Mouse (Mus musculus): Measurements from ENCODE around the gene Fxyd1. TPM values are rescaled to one million over a fixed set of nuclear protein-coding genes. Genes with fewer than 3 reads are reported as not detected.
A peak's percentile ranks its signal among the peaks of the same experiment; 100 is the strongest.

Gene Fxyd1
- total RNA-seq, 2 experiments from 2014 or later = 90.9 to 114 TPM

GRCm38 (mm10) chr7:31041662-31042315, 15.2 kb downstream of the Fxyd1 start:
- no peak for DNase-seq (ENCODE audit: low spot score in 2 of 2)
- Histone ChIP-seq H3K4me3 (peak overlapping the region; percentile 35), H3K27ac (peak overlapping the region; percentile 52; the same call in 1 of the 2 replicates)
- TF ChIP-seq CTCF (conservative IDR thresholded peaks at IDR 0.05) = no peak

DNA sequence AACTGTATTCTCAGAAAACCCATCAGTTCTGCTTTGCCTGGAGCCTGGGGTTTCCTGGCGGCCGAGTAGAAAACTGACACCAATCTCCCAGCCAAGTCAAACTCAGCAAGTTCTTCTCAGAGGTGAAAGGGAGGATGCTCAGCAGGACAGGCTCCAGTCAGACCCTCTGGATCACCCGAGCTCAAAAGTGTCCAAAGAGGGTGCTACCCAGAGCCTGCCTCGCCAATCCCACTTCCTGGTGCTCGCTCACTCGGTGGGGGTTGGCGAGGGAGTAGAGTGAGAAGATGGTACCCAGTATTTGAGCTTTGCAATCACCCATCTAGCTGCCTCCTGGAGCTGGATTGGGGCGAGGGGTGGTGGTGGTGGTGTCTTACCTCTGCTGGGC, 16.0 kb downstream of the Fxyd1 start:
- DNase-seq (ENCODE audit: low spot score in 2 of 2) = no peak
- no peak overlapping the region; the same call in 1 of the 2 replicates for H3K4me3 ChIP-seq
- no peak for TF ChIP-seq CTCF (conservative IDR thresholded peaks at IDR 0.05)
- H3K27ac ChIP-seq = no peak overlapping the region

- Histone ChIP-seq H3K27ac (no peak overlapping the region), H3K4me3 (no peak overlapping the region)
- DNase-seq (ENCODE audit: low spot score in 2 of 2) = no peak
- TF ChIP-seq CTCF (conservative IDR thresholded peaks at IDR 0.05) = no peak
Measured at GRCm38 (mm10) chr7:31040281-31041022, 16.5 kb downstream of the Fxyd1 start.

- TF ChIP-seq CTCF (conservative IDR thresholded peaks at IDR 0.05) = no peak
- H3K27ac ChIP-seq = no peak overlapping the region
- H3K4me3 ChIP-seq = no peak overlapping the region
- no peak for DNase-seq (ENCODE audit: low spot score in 2 of 2)
Measured at GRCm38 (mm10) chr7:31039011-31039410, 18.0 kb downstream of the Fxyd1 start.

- no peak for TF ChIP-seq CTCF (conservative IDR thresholded peaks at IDR 0.05)
- Histone ChIP-seq H3K27ac (no peak overlapping the region), H3K4me3 (no peak overlapping the region)
- DNase-seq (ENCODE audit: low spot score in 2 of 2) = no peak
Measured at GRCm38 (mm10) chr7:31037675-31038074, 19.3 kb downstream of the Fxyd1 start.

DNA sequence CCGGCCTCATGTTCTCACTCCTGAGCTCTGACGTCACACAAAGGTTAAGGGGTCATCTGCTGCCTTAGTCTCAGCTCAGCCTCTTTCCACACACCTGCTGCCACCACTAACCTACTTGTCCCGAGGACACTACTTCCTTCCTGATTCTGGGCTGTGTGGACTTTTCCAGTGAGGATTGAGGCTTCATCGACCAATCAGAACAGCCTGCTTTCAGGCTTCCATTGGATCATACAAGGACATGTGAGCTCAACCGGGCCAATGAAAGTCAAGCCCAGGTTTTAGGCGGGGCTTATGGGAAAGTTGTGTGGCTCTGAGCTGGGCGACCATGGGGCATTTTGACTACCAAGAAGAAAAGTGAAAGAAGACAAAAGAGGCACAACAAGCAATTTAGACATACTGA, 20.1 kb downstream of the Fxyd1 start:
- H3K27ac ChIP-seq = no peak overlapping the region
- TF ChIP-seq CTCF (conservative IDR thresholded peaks at IDR 0.05) = no peak
- DNase-seq (ENCODE audit: low spot score in 2 of 2) = no peak
- H3K4me3 ChIP-seq = no peak overlapping the region

DNA sequence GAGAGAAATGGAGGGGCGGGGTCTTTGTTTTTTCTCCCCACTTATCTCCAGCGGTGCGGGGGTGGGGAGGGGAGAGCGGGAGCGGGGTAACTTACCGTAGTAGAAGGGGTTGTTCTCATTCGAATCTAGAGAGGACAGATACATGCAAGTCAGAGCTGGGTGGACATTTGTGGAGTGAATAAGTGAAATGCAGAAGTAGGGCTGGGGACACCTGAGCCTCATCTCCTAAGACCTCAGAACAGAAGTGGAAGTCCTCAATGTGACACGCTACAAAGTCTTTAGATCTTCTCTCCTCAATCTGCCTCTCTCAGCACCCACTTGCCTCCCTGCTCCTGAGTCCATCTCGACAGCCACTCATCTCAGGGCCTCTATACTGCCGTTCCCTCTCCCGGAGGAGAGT, 21.7 kb downstream of the Fxyd1 start:
- H3K4me3 ChIP-seq = no peak overlapping the region
- no peak for TF ChIP-seq CTCF (conservative IDR thresholded peaks at IDR 0.05)
- no peak for DNase-seq (ENCODE audit: low spot score in 2 of 2)

DNA sequence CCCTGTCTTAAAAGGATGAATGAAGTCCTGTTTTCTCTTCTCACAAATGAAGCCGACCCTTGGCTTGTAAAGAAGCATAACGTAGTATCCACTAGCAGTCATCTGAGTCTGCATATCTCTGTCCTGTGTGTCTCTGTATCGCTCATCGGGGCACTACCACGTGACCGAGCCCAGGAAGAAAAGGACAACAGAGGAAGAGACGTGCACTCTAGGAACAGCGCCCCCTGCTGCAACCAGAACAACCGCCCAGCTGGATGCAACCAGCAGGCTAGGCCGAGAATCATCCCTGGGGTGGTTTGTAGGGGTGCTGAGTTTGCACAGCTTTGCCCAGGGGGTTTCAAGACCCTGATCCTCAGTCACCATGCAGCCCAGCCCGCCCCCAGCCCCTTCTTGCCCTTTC, 22.2 kb downstream of the Fxyd1 start:
- peak; percentile 65 for TF ChIP-seq CTCF (conservative IDR thresholded peaks at IDR 0.05)
- Histone ChIP-seq H3K4me3 (no peak overlapping the region), H3K27ac (no peak overlapping the region)
- no peak for DNase-seq (ENCODE audit: low spot score in 2 of 2)

More for the DNA sequence above, 21.7 kb downstream of the Fxyd1 start:
- no peak overlapping the region for H3K27ac ChIP-seq

DNA sequence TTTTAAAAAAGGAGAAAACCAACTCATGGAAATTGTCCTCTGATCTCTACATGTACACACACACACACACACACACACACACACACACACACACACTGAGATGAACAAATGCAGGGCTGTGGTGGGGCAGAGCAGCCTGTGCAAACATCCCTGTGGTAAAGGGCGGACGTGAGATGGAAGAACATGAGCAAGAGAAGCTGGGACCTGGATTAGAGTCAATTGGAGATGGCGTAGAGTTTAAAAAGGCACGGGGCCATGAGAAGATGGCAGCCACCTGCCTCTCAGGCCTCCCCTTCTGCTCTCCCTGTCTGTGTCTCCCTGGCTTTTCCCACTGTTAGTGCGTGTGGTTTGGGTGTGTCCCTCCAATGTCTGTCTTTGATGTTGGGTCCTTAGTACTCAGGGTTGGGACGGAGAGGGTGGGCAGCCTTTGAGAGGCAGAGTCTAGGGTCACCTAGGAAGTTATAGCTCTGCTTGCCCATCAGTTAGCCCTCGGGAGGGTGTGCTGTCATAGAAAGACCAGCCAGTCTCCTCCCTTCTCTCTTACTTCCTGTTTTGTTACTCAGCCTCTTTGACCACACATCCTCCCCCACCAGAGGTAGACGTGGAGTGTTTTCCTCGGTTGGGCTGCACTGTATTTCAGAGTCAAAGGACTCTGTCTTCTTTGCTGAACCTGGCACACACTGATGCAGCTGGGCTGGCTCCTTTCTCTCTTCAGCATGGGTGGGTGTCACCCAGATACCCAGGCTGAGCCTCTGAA, 23.4 kb downstream of the Fxyd1 start:
- no peak overlapping the region for H3K27ac ChIP-seq
- no peak for DNase-seq (ENCODE audit: low spot score in 2 of 2)
- H3K4me3 ChIP-seq = no peak overlapping the region
- no peak for TF ChIP-seq CTCF (conservative IDR thresholded peaks at IDR 0.05)

DNA sequence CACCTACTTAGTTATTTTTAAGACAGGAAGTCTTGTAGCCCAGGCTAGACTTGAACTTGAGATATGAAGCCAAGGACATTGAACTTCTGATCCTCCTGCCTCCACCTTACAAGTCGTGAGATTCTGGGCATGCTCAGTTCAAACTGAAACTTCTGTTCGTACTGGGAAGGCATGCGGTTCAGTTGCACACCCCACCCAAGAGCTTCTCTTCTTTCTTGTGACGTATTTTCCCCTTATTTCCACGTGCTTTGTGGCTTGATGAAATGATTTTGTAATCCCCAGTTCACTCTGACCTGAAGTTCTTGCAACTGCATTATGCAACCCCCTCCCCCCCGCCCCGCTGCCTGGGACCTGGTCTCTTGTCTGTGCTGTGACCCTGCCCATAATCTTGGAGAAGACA, 25.3 kb downstream of the Fxyd1 start:
- TF ChIP-seq CTCF (conservative IDR thresholded peaks at IDR 0.05) = no peak
- H3K27ac ChIP-seq = no peak overlapping the region
- H3K4me3 ChIP-seq = no peak overlapping the region
- no peak for DNase-seq (ENCODE audit: low spot score in 2 of 2)

DNA sequence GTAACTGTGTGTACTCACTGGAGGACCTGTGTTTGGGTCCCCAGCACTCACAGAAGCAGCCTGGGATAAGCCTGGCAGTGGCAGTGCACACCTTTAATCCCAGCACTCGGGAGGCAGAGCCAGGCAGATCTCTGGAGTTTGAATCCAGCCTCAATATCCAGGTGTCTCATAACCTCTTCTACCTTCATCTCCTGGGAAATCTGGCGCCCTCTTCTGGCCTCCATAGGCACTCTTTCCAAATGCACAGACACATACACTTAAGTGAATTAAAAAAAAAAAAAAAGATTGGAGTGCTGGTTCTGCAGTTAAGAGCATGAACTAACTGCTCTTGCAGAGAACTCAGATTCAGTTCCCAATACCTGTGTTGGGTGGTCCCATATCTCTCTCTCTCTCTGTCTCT, 26.3 kb downstream of the Fxyd1 start:
- TF ChIP-seq CTCF (conservative IDR thresholded peaks at IDR 0.05) = peak; percentile 45
- no peak for DNase-seq (ENCODE audit: low spot score in 2 of 2)

GRCm38 (mm10) chr7:31028609-31029008, 28.4 kb downstream of the Fxyd1 start:
- TF ChIP-seq CTCF (conservative IDR thresholded peaks at IDR 0.05) = no peak
- Histone ChIP-seq H3K4me3 (no peak overlapping the region), H3K27ac (no peak overlapping the region)
- no peak for DNase-seq (ENCODE audit: low spot score in 2 of 2)

More for the DNA sequence above, 26.3 kb downstream of the Fxyd1 start:
- no peak overlapping the region for H3K27ac ChIP-seq
- no peak overlapping the region for H3K4me3 ChIP-seq
